Mouse (Mus musculus) MEL (cell line): ENCODE results near the gene Nyap1.

Source experiments
- CHD1 ChIP-seq: IDR thresholded peaks from 2 replicates; pipeline ENCODE4 v1.6.1; 2012; ENCODE audit warnings: low read depth, mild to moderate bottlenecking, inconsistent platforms, low read length, improper control_type of control experiment
- CHD2 ChIP-seq: IDR thresholded peaks from 2 replicates; pipeline ENCODE4 v1.6.1; 2011; ENCODE audit warnings: low read length, improper control_type of control experiment
- CTCF ChIP-seq, 3 experiments: IDR thresholded peaks in 2 of 3; conservative IDR thresholded peaks in 1 of 3; 2 replicates each; pipeline ENCODE4 v1.5.1; 2011 to 2012; ENCODE audit warnings: low read length in 3 of 3, low read depth in 2 of 3, mild to moderate bottlenecking in 2 of 3, improper control_type of control experiment in 1 of 3, inconsistent platforms in 1 of 3, mixed read lengths in 1 of 3, moderate library complexity in 1 of 3; ENCODE audit not compliant: control insufficient read depth in 1 of 3, insufficient read depth in 1 of 3, poor library complexity in 1 of 3, severe bottlenecking in 1 of 3
- EP300 ChIP-seq, 2 experiments: IDR thresholded peaks; 2 replicates each; pipeline ENCODE4 v1.6.1; 2011; ENCODE audit warnings: improper control_type of control experiment in 2 of 2, low read length in 2 of 2, low read depth in 1 of 2, mild to moderate bottlenecking in 1 of 2
- MAFK ChIP-seq: IDR thresholded peaks from 2 replicates; pipeline ENCODE4 v1.6.1; 2011; ENCODE audit warnings: low read depth, mild to moderate bottlenecking, low read length, improper control_type of control experiment, borderline replicate concordance
- POLR2A ChIP-seq, 2 experiments: IDR thresholded peaks; 2 replicates each; pipeline ENCODE4 v1.6.1; 2011 to 2012; ENCODE audit warnings: low read length in 2 of 2, mild to moderate bottlenecking in 2 of 2, control low read depth in 1 of 2, improper control_type of control experiment in 1 of 2, low read depth in 1 of 2, moderate library complexity in 1 of 2; ENCODE audit not compliant: control insufficient read depth in 1 of 2, insufficient read depth in 1 of 2, poor library complexity in 1 of 2
- UBTF ChIP-seq: IDR thresholded peaks from 2 replicates; pipeline ENCODE4 v1.6.1; 2012; ENCODE audit warnings: low read depth, mild to moderate bottlenecking, inconsistent platforms, low read length, improper control_type of control experiment, moderate library complexity, borderline replicate concordance; ENCODE audit not compliant: insufficient read depth
- ZC3H11A ChIP-seq: IDR thresholded peaks from 2 replicates; pipeline ENCODE4 v1.6.1; 2012; ENCODE audit warnings: low read depth, mild to moderate bottlenecking, inconsistent platforms, low read length, improper control_type of control experiment

DNA sequence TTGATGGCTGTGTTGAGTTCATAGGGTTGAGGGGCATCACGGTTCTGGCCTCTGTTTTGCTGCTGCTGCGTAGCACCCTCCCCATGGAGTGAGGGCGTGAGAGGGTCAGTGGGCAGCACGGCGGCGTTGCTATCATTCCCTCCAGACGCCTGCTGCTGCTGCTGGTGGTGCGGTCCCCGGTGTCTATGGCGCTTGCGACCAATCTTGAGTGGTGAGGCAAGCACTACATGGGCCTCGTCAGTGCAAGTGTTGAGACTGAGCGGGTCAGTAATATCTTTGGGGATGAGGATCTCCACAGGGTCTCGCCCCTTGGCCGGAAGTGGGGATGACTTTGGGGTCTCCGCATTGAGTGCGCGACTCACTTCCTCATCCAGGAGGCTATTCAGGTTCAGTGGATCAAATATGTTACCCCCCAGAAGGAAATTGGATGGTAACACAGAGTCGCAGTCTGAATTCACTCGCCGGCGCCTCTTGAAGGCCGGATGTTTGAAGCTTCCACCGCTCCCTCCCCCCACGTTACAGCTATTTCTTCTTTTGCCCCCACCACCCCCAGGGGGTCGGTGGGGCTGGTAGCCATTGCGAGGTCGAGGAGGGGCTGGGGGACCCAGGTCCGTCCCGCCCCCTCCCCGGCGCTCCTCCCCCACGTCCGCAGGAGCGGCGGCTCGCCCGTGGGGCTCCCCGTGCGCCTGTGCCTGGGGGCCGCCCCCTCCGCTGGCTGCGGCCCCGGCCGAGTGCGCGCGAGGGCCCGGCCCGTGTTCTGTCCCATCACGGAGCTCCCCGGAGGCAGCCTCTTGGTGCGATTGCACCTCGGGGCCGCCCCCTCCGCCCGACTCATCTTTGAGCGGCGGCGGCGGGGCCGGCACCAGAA lies 44.0 kb upstream of the Nyap1 start:
- TF ChIP-seq POLR2A (IDR thresholded peaks at IDR 0.05; ENCODE audit: control insufficient read depth in 1 of 2, insufficient read depth in 1 of 2, low read depth in 1 of 2, low read length in 2 of 2, poor library complexity in 1 of 2) (no peak; a peak in 1 of 4 replicates), ZC3H11A (no peak), EP300 (IDR thresholded peaks at IDR 0.05; ENCODE audit: low read depth in 1 of 2, low read length in 2 of 2) (no peak), MAFK (no peak), CHD2 (no peak), CTCF (IDR thresholded peaks at IDR 0.05 in 2 of 3, conservative IDR thresholded peaks at IDR 0.05 in 1 of 3; ENCODE audit: control insufficient read depth in 1 of 3, insufficient read depth in 1 of 3, low read depth in 2 of 3, low read length in 3 of 3, poor library complexity in 1 of 3, severe bottlenecking in 1 of 3) (no peak), CHD1 (no peak), UBTF (no peak)
